Mouse (Mus musculus): ENCODE data around the gene Cd68. TPM values are rescaled to one million over a fixed set of nuclear protein-coding genes. Genes with fewer than 3 reads are reported as not detected.

Gene Cd68
- polyA plus RNA-seq, 1 experiment, result 51.6 TPM

- H3K4me3 ChIP-seq (replicated peaks; ENCODE audit: control insufficient read depth, low read depth, low read length), result peak overlapping the region; percentile 76
- peak overlapping the region; percentile 90 for H3K27ac ChIP-seq (ENCODE audit: control insufficient read depth, insufficient read depth, low read depth, low read length, poor library complexity)
- WGBS, result 20% methylated on average over 24 of the region's 24 CpGs
- peaks cover 3% of the 10 kb centered on the region for H3K4me1 ChIP-seq (ENCODE audit: control insufficient read depth, insufficient read depth, low read length)
- TF ChIP-seq POLR2A (IDR thresholded peaks at IDR 0.05; ENCODE audit: borderline replicate concordance, control insufficient read depth, low read depth, low read length) (no peak), CTCF (IDR thresholded peaks at IDR 0.05; ENCODE audit: control insufficient read depth, insufficient read depth, low read length) (no peak)
These were observed 16.4 kb upstream of the Cd68 start for GRCm38 (mm10) chr11:69682209-69682839.

GRCm38 (mm10) chr11:69681314-69682208 lies 15.6 kb upstream of the Cd68 start, which contains the start of gene Senp3:
Gene Senp3 (minus strand): TSS chr11:69682084.
- Histone ChIP-seq H3K4me3 (replicated peaks; ENCODE audit: control insufficient read depth, low read depth, low read length) (peak within 1 kb of the TSS; percentile 76), H3K4me1 (ENCODE audit: control insufficient read depth, insufficient read depth, low read length) (peaks cover 3% of the 10 kb centered on the region), H3K27ac (ENCODE audit: control insufficient read depth, insufficient read depth, low read depth, low read length, poor library complexity) (peak within 1 kb of the TSS; percentile 90)
- under 1% methylated on average over 78 of the region's 80 CpGs for WGBS
- TF ChIP-seq CTCF (IDR thresholded peaks at IDR 0.05; ENCODE audit: control insufficient read depth, insufficient read depth, low read length), result no peak
- TF ChIP-seq POLR2A (IDR thresholded peaks at IDR 0.05; ENCODE audit: borderline replicate concordance, control insufficient read depth, low read depth, low read length), result peak; percentile 85

- WGBS, result 81% methylated on average over 30 of the region's 30 CpGs
- Histone ChIP-seq H3K27ac (ENCODE audit: control insufficient read depth, insufficient read depth, low read depth, low read length, poor library complexity) (no peak overlapping the region), H3K4me1 (ENCODE audit: control insufficient read depth, insufficient read depth, low read length) (no peaks in the 10 kb centered on the region; the same call in 1 of the 2 replicates), H3K4me3 (replicated peaks; ENCODE audit: control insufficient read depth, low read depth, low read length) (no peak overlapping the region)
- TF ChIP-seq CTCF (IDR thresholded peaks at IDR 0.05; ENCODE audit: control insufficient read depth, insufficient read depth, low read length) (no peak), POLR2A (IDR thresholded peaks at IDR 0.05; ENCODE audit: borderline replicate concordance, control insufficient read depth, low read depth, low read length) (no peak)
These were observed 14.3 kb upstream of the Cd68 start for GRCm38 (mm10) chr11:69680136-69680855.

- Histone ChIP-seq H3K4me1 (ENCODE audit: control insufficient read depth, insufficient read depth, low read length) (no peaks in the 10 kb centered on the region; the same call in 1 of the 2 replicates), H3K4me3 (replicated peaks; ENCODE audit: control insufficient read depth, low read depth, low read length) (no peak overlapping the region), H3K27ac (ENCODE audit: control insufficient read depth, insufficient read depth, low read depth, low read length, poor library complexity) (no peak overlapping the region)
- WGBS, result 75% methylated on average over 2 of the region's 2 CpGs
- TF ChIP-seq POLR2A (IDR thresholded peaks at IDR 0.05; ENCODE audit: borderline replicate concordance, control insufficient read depth, low read depth, low read length) (no peak), CTCF (IDR thresholded peaks at IDR 0.05; ENCODE audit: control insufficient read depth, insufficient read depth, low read length) (no peak)
These were observed 13.2 kb upstream of the Cd68 start for GRCm38 (mm10) chr11:69679144-69679543.

GRCm38 (mm10) chr11:69672211-69672706 lies 6.3 kb upstream of the Cd68 start, which contains the start of gene Eif4a1:
Gene Eif4a1 (minus strand): TSS chr11:69672423.
- Histone ChIP-seq H3K4me1 (ENCODE audit: control insufficient read depth, insufficient read depth, low read length) (no peaks in the 10 kb centered on the region; the same call in 1 of the 2 replicates), H3K4me3 (replicated peaks; ENCODE audit: control insufficient read depth, low read depth, low read length) (peak within 1 kb of the TSS; percentile 99), H3K27ac (ENCODE audit: control insufficient read depth, insufficient read depth, low read depth, low read length, poor library complexity) (peak within 1 kb of the TSS; percentile 98)
- under 1% methylated on average over 36 of the region's 36 CpGs for WGBS
- no peak for TF ChIP-seq CTCF (IDR thresholded peaks at IDR 0.05; ENCODE audit: control insufficient read depth, insufficient read depth, low read length)
- TF ChIP-seq POLR2A (IDR thresholded peaks at IDR 0.05; ENCODE audit: borderline replicate concordance, control insufficient read depth, low read depth, low read length), result peak; percentile 86

- under 1% methylated on average over 43 of the region's 43 CpGs for WGBS
- H3K4me3 ChIP-seq (replicated peaks; ENCODE audit: control insufficient read depth, low read depth, low read length), result peak overlapping the region; percentile 99
- TF ChIP-seq POLR2A (IDR thresholded peaks at IDR 0.05; ENCODE audit: borderline replicate concordance, control insufficient read depth, low read depth, low read length) (no peak), CTCF (IDR thresholded peaks at IDR 0.05; ENCODE audit: control insufficient read depth, insufficient read depth, low read length) (no peak)
- H3K27ac ChIP-seq (ENCODE audit: control insufficient read depth, insufficient read depth, low read depth, low read length, poor library complexity), result peak overlapping the region; percentile 98
- no peaks in the 10 kb centered on the region; the same call in 1 of the 2 replicates for H3K4me1 ChIP-seq (ENCODE audit: control insufficient read depth, insufficient read depth, low read length)
These were observed 5.8 kb upstream of the Cd68 start for GRCm38 (mm10) chr11:69671726-69672124.

- WGBS, result under 1% methylated on average over 61 of the region's 61 CpGs
- TF ChIP-seq CTCF (IDR thresholded peaks at IDR 0.05; ENCODE audit: control insufficient read depth, insufficient read depth, low read length) (peak; percentile 17; the same call in 1 of the 2 replicates), POLR2A (IDR thresholded peaks at IDR 0.05; ENCODE audit: borderline replicate concordance, control insufficient read depth, low read depth, low read length) (peak; percentile 66; the same call in 1 of the 2 replicates)
- peak overlapping the region; percentile 99 for H3K4me3 ChIP-seq (replicated peaks; ENCODE audit: control insufficient read depth, low read depth, low read length)
- no peaks in the 10 kb centered on the region; the same call in 1 of the 2 replicates for H3K4me1 ChIP-seq (ENCODE audit: control insufficient read depth, insufficient read depth, low read length)
- H3K27ac ChIP-seq (ENCODE audit: control insufficient read depth, insufficient read depth, low read depth, low read length, poor library complexity), result peak overlapping the region; percentile 98
These were observed 5.1 kb upstream of the Cd68 start for GRCm38 (mm10) chr11:69670786-69671725.

All from bone marrow, adult 2 months (tissue).